Mouse (Mus musculus) megakaryocyte, embryonic 14.5 days (primary cell): ENCODE results near the gene Adk.

Experiments used
- FLI1 ChIP-seq: IDR thresholded peaks from 2 replicates; pipeline ENCODE4 v1.6.1; 2012; ENCODE audit warnings: low read length, inconsistent platforms, mixed read lengths
- GATA1 ChIP-seq: IDR thresholded peaks from 3 replicates; pipeline ENCODE4 v1.6.1; 2012; ENCODE audit warnings: mixed read lengths, low read length, inconsistent platforms, borderline replicate concordance

DNA sequence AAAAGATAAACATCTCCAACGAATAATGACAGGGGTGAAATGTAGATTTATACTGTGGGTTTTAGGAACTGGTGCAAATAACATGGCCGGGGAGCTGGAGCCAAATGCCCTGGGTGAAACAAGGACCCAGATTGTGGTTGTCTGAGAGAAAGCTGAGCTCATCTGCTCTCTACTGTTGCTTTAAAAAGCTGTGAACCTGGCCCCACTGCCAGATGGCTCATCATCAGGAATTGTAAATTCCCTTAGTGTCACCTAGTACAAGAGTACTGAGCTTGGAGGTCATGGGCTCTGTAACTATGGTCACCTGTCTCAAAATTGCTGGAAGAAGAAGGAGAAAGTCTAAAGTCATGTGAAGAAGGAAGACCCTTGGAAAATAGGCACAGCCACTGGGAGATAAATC, 6.6 kb downstream of the Adk start:
- TF ChIP-seq GATA1 (no peak), FLI1 (no peak)
